Comparison of ENCODE assay signal across 1 mouse cellular context in genomic region chr13:75771984-75772730, GRCm38 (mm10).
TF ChIP-seq lines count a peak whose summit lies in the region.

No protein-coding gene starts in this region.

TF ChIP-seq in MEL, 35 proteins besides CTCF, POLR2A, EP300 and RAD21 (continued from another document):
- TF ChIP-seq TCF12 (IDR thresholded peaks at IDR 0.05; ENCODE audit: low read depth, low read length), result peak; percentile 65; the same call in 1 of the 2 replicates
- no peak for TF ChIP-seq TAL1 (IDR thresholded peaks at IDR 0.05; ENCODE audit: low read length)
- no peak for TF ChIP-seq MYC (IDR thresholded peaks at IDR 0.05; ENCODE audit: low read depth, low read length)
- no peak for TF ChIP-seq JUND (IDR thresholded peaks at IDR 0.05; ENCODE audit: low read depth, low read length)
- no peak for TF ChIP-seq POLR2AphosphoS2 (IDR thresholded peaks at IDR 0.05; ENCODE audit: low read length)
- TF ChIP-seq MAFK (IDR thresholded peaks at IDR 0.05; ENCODE audit: borderline replicate concordance, low read depth, low read length), result no peak
- TF ChIP-seq NRF1 (IDR thresholded peaks at IDR 0.05; ENCODE audit: insufficient read depth, low read depth, low read length, poor library complexity, severe bottlenecking), result no peak
- TF ChIP-seq E2F4 (IDR thresholded peaks at IDR 0.05; ENCODE audit: borderline replicate concordance, low read depth, low read length), result no peak
- no peak for TF ChIP-seq SMC3 (IDR thresholded peaks at IDR 0.05; ENCODE audit: low read depth, low read length)
- no peak for TF ChIP-seq ZKSCAN1 (IDR thresholded peaks at IDR 0.05; ENCODE audit: low read depth, low read length)
- no peak for TF ChIP-seq MAZ (IDR thresholded peaks at IDR 0.05; ENCODE audit: low read depth, low read length)
- TF ChIP-seq ZMIZ1 (IDR thresholded peaks at IDR 0.05; ENCODE audit: low read depth, low read length), result no peak
